Mouse (Mus musculus) regulatory T cell (primary cell): ENCODE data around the gene Pfn1.

ENCODE experiments used
- in situ Hi-C: fragments of 300-600 bp; cut with MboI, MseI; formaldehyde crosslinking; loops from one replicate; pipeline ENCODE4 v1.15.1; 2025; ENCODE audit warnings: high pct_unique_total_duplicates

Gene Pfn1

GRCm38 (mm10) chr11:70654198-70654922 lies at the start of gene Pfn1:
Gene Pfn1, minus strand, starts transcription at chr11:70654644.
- in situ Hi-C loops, result loop anchor here (5.0 to 25.0 kb wide), 2 partner anchors 48 to 1242 kb away; partner anchors contain the start of genes Inca1, Kdm6b and Kif1c

GRCm38 (mm10) chr11:70702781-70703180 lies 48.3 kb upstream of the Pfn1 start:
- in situ Hi-C loops, result loop anchor here (5.0 kb wide), 1 partner anchor 50 kb away; the partner anchor contains the start of gene Pfn1

- in situ Hi-C loops, result loop anchor here (5.0 kb wide), 1 partner anchor 50 kb away; the partner anchor contains the start of gene Pfn1
These were observed 47.7 kb upstream of the Pfn1 start for GRCm38 (mm10) chr11:70701984-70702733.

GRCm38 (mm10) chr11:70701221-70701955 lies 46.9 kb upstream of the Pfn1 start:
- in situ Hi-C loops, result loop anchor here (5.0 kb wide), 1 partner anchor 49 kb away; the partner anchor contains the start of gene Pfn1

GRCm38 (mm10) chr11:70700613-70701012 lies 46.2 kb upstream of the Pfn1 start:
- in situ Hi-C loops, result loop anchor here (5.0 kb wide), 1 partner anchor 48 kb away; the partner anchor contains the start of gene Pfn1

- in situ Hi-C loops, result loop anchor here (5.0 kb wide), 1 partner anchor 48 kb away; the partner anchor contains the start of gene Pfn1
These were observed 45.5 kb upstream of the Pfn1 start, which contains the start of the genes Inca1 and Kif1c for GRCm38 (mm10) chr11:70699722-70700556. Gene Inca1, minus strand, starts transcription at chr11:70700155. Gene Kif1c, plus strand, starts transcription at chr11:70700548.

- in situ Hi-C loops, result no loop called here
These were observed 44.6 kb upstream of the Pfn1 start for GRCm38 (mm10) chr11:70699051-70699450.

- in situ Hi-C loops, result no loop called here
These were observed 42.9 kb upstream of the Pfn1 start for GRCm38 (mm10) chr11:70697376-70697775.

- in situ Hi-C loops, result no loop called here
These were observed 39.1 kb upstream of the Pfn1 start for GRCm38 (mm10) chr11:70693504-70693903.

- in situ Hi-C loops, result loop anchor here (5.0 kb wide), 1 partner anchor 63 kb away; no protein-coding TSS in a partner anchor
These were observed 35.1 kb upstream of the Pfn1 start for GRCm38 (mm10) chr11:70689578-70689977.

GRCm38 (mm10) chr11:70688372-70688771 lies 33.9 kb upstream of the Pfn1 start:
- in situ Hi-C loops, result loop anchor here (5.0 kb wide), 1 partner anchor 64 kb away; no protein-coding TSS in a partner anchor

GRCm38 (mm10) chr11:70687601-70688199 lies 33.3 kb upstream of the Pfn1 start, which contains the start of gene Camta2:
Gene Camta2, minus strand, starts transcription at chr11:70688105.
- in situ Hi-C loops, result loop anchor here (5.0 kb wide), 1 partner anchor 65 kb away; no protein-coding TSS in a partner anchor

GRCm38 (mm10) chr11:70686901-70687566 lies 32.6 kb upstream of the Pfn1 start:
- in situ Hi-C loops, result loop anchor here (5.0 kb wide), 1 partner anchor 65 kb away; no protein-coding TSS in a partner anchor

GRCm38 (mm10) chr11:70683640-70684039 lies 29.2 kb upstream of the Pfn1 start:
- in situ Hi-C loops, result no loop called here

GRCm38 (mm10) chr11:70681897-70682581 lies 27.6 kb upstream of the Pfn1 start:
- in situ Hi-C loops, result no loop called here

GRCm38 (mm10) chr11:70681170-70681569 lies 26.7 kb upstream of the Pfn1 start:
- in situ Hi-C loops, result no loop called here

GRCm38 (mm10) chr11:70679894-70680293 lies 25.4 kb upstream of the Pfn1 start:
- in situ Hi-C loops, result no loop called here

GRCm38 (mm10) chr11:70679361-70679760 lies 24.9 kb upstream of the Pfn1 start:
- in situ Hi-C loops, result no loop called here

GRCm38 (mm10) chr11:70678576-70678975 lies 24.1 kb upstream of the Pfn1 start:
- in situ Hi-C loops, result no loop called here
